Mouse (Mus musculus): ENCODE results near the gene Slc35a1.

Gene Slc35a1

DNA sequence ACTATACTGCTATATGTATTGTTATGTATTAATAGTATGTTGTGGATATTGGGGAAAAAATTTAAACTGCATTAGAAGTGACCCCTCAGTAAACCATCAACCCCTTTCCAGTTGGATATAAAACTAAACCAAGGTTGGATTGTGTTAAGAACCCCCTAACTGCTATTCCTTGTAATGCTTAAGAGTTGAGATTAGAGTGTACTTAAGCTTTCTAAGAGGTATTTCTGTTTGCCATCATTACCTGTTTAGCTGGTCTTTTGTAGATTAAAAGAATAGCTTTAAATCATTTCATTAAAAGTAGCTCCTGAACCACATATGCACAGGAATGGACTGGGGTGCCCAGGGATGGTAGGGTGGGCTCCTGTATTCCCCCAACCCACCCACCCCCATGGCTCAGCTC is 42.5 kb downstream of the Slc35a1 start:
- DNase-seq, result no peak

DNA sequence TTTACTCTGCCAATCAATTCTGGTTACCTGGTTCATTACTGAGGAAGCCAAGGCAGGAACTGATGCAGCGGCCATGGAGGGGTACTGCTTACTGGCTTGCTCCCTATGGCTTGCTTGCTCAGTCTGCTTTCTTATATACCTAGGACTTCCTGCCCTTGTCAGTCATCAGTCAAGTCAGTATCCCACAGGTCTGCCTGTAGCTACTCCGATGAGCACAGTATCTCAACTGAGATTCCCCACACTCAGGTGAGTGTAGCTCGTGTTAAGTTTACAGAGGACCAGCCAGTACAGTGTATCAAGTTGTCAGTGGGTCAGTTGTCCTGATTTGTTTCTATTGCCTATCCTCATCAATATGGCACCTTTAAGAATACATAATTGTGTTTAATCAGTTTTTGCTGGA is 46.5 kb downstream of the Slc35a1 start:
- DNase-seq, result no peak

DNA sequence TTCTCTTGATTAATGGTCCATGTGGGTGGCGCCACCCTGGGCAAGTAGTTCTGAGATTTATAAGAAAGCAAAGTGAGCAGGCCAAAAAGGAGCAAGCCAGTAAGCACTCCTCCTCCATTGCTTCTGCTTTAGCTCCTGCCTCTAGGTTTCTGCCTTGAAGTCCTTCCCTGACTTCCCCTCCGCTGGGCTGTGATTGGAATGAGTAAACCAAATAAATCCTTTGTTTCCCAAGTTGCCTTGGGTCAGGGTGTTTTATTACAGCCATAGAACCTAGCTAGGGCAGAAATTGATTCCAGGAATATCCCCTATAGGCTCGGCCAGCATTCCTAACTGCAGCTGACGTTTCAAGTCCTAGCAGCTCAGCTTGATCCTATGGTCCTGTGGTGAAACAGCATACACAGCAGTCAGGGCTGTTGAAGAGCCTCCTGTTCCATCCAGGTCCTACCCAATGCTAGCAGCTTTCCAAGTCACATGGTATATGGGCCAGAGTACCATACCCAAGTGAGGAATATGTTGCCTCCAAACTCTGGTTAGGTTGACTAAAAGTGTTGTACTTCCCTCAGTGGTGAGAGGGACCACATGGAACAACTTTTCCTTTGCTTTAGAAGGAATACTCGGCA is 47.4 kb downstream of the Slc35a1 start:
- DNase-seq, result no peak

DNA sequence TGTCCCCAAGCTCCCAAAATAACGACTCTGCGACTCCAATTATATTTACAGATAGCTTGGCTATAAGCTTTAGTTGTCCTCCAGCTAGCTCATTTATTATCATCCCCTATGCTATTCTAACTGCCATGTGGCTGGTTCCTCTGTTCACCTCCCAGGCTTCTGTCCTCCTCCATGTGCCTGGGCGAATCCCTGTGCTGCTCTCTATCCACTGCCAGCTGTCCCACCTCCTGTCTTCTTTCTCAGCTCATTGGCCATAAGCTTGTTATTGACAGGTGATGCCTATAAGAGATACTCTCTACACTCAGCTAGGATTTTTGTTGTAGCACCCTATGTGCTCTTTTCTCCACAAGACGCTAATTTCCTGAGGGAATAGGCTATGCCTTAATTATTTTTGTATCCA is 49.4 kb downstream of the Slc35a1 start:
- DNase-seq, result no peak

DNA sequence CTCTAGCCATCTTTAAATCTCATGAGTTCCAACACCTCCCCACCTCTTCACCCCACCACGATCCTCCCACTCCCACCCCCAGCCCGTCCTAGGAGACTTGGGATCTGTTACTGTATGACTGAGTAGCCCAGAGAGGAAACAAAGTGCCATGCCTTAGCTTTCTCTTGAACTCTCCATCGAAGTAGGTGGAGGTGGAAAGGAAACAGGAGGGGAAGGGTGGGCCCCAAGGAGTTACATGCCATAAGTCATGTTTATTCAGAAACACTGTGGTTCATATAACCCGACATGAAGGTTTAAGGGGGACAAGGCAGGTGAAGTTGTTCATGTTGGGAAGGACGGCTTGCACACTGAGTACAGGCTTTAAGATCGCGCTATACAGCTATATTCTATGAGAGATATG is 49.9 kb downstream of the Slc35a1 start:
- DNase-seq, result no peak

DNA sequence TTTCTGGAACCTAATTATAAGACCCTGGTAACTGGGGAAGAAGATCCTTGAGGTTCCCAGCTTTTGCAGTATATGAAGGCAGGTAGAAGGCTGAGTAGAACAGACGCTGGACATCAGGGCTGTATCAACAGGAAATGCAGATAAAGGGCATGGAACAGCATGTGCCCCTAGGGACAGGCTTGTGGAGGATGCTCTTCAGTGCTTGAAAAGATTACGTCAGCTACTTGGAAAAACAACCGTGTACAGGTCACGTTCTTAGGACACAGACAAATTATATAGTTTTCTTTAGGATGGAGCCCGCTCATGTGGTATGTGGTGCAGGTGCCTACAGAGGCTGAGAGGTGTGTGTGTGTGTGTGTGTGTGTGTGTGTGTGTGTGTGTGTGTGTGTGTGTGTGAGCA is 51.2 kb downstream of the Slc35a1 start:
- no peak for DNase-seq

DNA sequence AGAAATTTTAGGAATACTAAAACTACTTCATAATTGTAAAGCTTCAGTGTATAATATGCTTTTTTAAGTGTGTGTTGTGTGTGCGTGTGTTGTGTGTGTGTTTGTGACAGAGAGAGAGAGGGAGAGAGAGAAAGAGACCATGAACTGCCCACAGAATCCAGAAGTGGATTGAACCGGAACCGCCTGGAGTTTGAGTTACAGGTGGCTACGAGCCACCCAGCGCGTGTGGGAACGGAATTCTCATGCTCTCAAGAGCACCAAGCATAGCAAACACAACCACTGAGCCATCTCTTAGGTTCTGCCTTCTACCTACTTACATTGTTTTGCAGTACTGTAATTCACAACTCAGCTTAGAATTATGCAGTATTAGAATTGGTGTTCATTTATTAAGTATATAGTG is 53.1 kb downstream of the Slc35a1 start:
- DNase-seq, result no peak

DNA sequence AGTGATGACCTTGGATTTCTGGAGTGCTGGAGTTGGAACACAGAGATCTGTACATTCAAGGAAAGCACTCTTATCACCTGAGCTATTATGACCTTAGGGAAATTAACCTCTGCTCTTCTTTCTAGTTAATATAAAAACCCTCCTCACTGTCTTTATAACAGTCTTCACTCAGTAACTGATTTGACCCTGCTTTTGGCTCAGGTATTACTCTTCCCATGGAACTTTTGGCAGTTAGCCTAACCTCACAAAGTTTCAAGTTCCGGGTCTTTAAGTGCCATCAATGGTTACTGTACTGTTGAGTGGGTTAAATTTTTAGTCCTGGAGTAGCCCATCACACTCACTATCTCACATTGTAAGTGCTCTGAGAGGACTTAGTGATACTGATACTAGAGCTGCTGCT is 57.3 kb downstream of the Slc35a1 start:
- no peak for DNase-seq

DNA sequence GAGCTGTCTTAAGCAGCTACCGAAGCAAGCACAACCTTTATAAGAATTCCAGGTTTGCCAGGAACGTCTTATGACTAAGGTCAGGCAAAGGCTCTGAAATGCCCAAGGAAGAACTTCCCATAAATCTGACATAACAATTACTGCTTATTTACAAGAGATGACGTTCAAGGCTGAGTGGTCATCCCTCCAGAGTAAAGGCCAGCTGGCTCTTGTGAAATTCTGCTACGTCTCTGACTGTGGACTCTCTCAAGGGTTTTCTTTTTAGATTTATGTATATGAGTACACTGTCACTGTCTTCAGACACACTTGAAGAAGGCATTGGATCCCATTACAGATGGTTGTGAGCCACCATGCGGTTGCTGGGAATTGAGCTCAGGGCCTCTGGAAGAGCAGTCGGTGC is 60.8 kb downstream of the Slc35a1 start:
- no peak for DNase-seq

DNA sequence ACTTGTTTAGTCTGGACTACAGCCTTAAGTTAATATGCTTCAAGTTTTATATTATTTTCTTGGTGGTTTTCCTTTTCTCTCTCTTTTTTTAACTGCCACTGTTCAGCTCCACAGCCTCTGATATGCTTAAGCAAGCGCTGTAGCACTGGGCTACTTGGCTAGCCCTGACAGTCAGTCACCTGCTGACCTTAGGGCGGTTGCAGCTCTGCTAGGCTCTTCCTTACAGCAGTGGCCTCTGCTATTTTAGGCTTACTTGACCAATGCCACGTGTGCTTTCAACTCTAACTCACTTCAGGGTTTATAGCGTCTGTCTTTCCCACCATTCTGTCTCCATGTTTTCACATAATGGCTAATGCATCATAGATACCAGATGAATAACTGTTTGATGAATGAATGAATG is 61.7 kb downstream of the Slc35a1 start:
- DNase-seq, result no peak

DNA sequence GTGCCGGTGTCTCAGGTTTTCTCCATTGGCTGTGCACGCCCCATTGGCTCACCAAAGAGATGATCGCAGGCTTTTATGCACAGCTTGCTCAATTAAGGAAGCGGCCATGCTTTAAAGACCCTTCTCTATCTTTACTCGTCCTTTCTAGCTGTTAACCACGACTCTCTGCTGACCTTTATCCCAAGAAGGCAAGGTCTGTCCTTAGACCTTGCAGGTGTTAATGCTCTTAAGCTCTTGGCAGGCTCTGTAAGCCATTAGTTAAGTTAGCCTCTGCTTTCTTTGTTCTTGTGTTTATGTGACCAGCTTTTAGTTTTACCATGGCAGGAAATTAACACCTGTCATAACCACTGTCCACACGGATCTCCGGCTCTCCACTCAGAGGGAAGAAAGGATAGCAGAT is 71.1 kb downstream of the Slc35a1 start:
- DNase-seq, result no peak

DNA sequence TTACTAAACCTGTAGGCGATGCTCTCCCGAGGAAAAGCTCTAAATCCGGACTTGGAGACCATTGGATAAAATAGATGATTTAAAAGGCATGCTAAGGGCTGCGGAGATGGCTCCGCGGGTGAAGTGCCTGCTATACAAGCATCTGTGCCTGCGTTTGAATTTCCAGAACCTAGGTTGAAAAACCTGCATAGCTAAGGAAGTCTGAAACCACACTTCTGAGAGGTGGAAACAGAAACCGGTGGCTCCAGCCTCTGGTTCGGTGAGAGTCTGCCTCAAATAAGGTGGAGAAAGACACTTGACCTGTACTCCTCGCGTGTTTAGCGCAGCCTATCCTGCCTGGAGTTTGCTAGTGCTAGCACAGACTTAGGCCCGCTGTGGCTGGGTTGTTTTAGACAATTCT is 71.9 kb downstream of the Slc35a1 start:
- peak; percentile 26 for DNase-seq

DNA sequence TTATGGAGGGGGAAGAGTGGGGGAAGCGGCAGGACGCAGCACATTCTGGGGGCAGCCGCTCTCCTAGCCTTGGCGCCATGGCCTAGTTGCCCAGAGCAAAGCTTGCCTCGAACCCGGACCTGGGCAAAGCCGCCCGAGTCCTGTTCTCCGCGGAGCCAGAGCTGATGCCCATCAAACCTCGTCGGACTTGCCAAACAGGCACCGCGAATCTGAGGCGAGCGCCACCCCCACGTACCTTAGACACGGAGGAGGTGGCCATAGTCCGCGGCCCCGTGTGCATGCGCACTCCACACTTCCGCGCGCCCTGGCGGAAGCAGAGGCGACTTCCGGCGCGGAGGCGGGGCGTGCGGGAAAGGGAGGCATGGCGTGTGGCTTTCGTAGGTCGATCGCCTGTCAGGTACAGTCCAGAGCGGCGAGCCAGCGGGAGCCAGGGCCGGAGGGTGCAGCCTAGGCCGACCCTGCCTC is 72.6 kb downstream of the Slc35a1 start, which contains the start of the genes Orc3 and Rars2:
Orc3 (minus strand) TSS at position 315 of the 465 bp plus-strand sequence.
Rars2 (plus strand) TSS at position 328 of the 465 bp plus-strand sequence.
- peak; percentile 95 for DNase-seq

DNA sequence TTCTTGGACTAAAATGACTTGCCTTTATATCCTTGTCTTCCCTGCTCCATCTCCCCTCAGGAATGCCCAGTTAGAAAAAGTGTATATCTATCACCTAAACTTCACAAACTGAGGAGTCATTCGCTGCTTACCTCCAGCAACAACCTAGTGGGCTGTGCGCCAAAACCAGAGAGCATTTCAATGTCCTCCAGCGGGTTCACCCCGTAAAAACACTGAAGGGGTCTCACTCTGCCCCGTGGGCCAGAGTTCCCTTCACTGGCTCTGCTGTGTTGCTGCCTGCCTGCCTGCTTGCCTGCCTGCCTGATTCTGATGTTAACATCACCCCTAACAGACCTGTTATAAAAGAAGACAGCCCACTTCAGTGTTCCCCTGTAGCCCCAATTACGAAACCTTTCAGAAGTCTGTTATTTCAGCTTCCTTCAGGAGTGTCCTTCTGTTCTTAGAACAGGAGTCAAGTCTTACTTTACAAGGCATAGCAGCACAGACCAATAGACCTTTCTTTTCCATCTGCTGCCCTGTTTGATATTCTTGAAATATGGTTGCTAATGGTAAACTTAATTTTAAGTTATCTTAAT is 73.6 kb downstream of the Slc35a1 start:
- DNase-seq, result peak; percentile 9

All from liver (tissue).